Mouse (Mus musculus): ENCODE measurements around the gene Sertad3. TPM values are rescaled to one million over a fixed set of nuclear protein-coding genes. Genes with fewer than 3 reads are reported as not detected.

Gene Sertad3
- 1 to 10 TPM; 3.8 to 7.3 TPM for total RNA-seq (2021)
- long read RNA-seq, experiment 1, partial matches to known transcripts = 0 of 4 reads
- long read RNA-seq, experiment 1, other reads (novel, unspliced or antisense) = 3 of 4 reads
- long read RNA-seq, experiment 2, transcript Sertad3-201 (2 exons, 1,329 nt) = major isoform, 6 of 7 reads
- long read RNA-seq, experiment 2, partial matches to known transcripts = 1 of 7 reads
- long read RNA-seq, experiment 2, other reads (novel, unspliced or antisense) = 0 of 7 reads

DNA sequence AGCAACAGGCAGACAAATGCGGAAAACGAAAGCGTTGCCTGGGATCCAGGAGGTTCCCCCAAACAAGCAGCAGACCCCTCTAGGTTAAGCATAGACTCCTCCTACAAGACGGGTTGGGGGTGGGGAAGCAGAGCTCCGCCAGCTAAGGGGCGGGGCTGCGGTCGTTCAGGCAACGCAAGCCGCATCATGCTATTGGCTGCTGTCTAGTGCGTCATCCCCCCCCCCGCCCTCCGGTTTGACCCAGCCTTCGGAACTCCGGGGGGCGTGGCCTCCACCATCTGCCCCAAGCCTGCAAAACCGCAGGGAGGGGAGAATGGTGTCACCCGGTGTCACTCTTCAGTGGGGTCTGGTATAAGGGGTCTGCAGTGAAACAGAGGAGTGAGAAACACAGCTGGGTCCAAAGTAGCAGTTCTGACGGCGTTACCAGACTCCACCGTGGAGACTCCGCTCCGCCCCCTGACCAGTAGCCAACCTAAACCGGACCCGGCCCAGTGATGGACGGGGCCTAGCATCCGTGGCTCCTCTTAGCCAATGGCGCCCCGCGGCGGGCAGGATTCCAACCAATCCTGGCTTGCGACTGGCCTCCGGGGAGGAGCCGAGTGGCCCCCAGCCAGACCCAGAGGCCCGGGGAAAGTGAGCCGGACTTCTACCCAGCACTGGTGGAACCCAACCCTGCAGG is at the start of gene Sertad3:
Gene Sertad3, plus strand, starts transcription at position 613 of the 679 bp plus-strand sequence.
- DNase-seq = peak; percentile 99

DNA sequence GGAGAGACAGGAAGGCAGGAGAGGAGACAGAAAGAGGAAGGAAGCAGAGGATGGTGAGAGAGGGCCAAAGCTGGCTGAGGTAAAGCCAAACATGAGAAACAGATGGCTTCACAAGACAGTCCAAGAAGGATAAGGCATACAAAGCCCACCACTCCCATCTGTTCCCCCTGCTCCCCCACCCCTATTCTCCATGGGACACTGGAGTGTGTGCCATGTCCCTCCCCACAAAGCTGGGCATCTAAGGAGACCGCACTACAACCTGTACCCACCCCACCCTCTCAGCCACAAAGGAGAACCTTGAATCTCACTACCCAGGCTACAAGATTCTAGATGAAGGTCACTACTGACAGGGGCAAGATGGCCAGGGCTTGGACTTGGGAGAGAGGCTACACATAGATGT is 46.2 kb upstream of the Sertad3 start:
- DNase-seq = no peak

DNA sequence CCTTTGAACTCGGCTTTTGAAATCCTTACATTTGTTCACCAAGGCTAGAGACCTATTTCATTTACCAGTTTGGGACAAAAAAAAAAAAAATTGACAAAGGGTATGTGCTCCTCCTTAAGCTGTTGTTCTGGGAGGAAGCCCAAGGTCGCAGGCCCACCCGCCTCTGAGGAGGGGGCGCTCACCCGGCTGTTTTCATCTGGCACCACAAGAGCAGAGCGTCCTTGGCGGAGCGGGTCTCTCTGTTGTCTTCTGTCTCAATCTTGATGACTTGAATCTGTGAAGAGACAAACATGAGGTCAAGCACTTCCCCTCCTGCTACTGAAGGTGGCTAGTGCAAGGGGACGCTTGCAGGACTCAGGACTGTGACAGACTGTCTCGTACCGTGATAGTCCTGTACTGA is 45.6 kb upstream of the Sertad3 start:
- no peak for DNase-seq

DNA sequence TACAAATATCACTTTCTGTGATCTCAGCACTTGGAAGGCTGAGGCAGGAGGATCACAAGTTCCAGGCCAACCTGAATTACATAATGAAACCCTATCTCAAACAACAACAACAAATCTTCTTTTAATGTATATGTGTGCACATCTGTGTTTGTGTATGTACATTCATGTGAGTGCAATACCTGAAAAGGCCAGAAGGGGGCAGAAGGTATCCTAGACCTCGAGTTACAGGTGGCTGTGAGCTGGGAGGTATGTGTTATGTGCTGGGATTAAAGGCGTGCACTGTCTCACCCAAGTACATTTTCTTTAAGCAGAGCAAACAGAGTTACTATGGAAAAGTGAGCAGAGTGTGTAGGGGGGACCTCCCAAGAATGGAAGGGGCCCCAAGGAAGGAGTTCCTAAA is 44.4 kb upstream of the Sertad3 start:
- DNase-seq = no peak

DNA sequence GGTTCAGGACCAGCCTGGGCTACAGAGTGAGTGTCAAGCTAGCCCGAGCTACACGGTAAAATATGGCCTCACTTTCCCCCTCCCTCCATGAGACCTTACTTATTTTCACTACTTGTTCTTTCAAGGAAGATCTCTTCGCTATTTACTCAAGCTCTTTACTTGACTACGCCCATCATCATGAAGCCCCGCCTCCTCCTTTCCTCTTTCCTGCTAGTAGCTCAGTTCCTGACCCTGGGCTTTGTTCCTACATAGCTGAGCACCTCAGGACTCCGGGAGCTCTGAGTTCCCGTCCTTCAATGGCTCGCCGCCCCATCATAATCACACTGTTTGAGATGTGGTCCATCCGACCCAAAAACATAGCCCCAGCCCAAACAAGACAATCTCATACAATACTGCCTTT is 40.2 kb upstream of the Sertad3 start:
- DNase-seq = no peak

DNA sequence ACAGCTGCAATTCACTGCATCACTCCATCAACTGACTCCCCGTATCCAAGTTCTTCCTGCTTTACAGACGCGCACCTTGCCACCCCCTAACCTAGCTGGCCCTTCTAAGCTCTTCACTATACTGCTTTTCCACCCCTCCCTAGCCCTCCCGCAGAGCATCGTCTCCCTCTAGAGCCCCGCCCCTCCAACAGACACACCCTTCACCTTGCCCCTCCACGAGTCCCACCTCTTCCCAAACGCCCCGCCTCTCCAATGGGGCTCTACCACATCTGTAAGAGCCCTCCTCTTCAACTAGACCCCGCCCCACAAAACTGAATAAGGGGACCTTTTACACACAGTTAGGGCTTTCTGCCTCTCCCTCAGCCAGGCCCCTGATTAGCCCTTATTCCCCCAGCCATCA is 39.8 kb upstream of the Sertad3 start:
- DNase-seq = no peak

DNA sequence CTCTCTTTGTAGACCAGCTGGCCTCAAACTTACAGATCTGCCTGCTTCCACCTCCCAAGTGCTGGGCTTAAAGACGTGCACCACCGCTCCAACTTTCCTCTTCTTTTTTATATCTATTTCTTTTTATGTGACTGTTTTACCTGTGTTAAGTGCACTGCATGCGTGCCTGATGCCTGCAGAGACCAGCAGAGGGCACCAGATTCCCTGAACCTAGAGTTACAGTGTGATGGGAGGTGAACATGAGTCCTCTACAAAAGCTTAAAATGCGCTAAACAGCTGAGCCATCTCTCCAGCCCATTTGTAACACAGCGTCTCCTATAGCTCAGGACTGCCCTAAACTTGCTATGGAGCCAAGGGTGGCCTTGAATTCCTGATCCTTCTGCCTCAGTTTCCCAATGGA is 36.0 kb upstream of the Sertad3 start:
- DNase-seq = no peak

DNA sequence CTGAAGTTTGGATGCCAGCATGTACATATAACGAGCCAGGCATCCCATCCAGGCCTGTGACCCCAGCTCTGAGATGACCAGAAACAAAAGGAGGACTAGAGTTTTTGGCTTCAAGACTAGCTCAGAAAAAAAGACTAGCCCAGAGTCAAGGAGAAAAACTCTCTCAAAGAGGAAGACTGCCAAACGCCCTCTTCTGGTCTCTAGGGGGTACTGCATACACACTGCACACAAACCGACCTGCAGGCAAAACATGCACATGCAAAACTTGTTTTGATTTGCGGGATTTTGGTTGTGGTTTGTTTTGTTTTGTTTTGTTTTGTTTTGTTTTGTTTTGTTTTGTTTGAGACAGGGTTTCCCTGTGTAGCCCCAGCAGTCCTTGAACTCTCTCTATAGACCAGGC is 33.6 kb upstream of the Sertad3 start:
- no peak for DNase-seq

DNA sequence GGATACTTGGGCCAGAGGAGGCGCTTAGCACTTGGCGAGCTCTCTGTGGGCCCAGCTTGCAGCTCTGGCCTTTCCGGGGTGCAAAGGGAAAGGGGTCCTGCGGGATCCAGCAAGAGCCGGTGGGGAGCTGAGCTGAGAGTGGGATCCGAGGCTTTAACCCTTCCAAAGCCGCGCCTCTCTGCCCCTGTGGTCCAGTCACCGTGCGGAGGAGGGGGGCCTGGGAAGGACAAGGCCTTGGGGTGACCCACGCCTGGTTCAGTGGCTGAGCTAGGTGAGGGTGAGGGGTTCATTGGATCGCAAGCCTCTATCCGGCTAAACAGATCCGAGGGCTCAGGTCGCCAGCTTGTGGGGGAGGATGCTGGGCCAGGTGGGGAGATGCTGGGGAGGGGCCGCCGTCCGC is 27.5 kb upstream of the Sertad3 start:
- DNase-seq = no peak

DNA sequence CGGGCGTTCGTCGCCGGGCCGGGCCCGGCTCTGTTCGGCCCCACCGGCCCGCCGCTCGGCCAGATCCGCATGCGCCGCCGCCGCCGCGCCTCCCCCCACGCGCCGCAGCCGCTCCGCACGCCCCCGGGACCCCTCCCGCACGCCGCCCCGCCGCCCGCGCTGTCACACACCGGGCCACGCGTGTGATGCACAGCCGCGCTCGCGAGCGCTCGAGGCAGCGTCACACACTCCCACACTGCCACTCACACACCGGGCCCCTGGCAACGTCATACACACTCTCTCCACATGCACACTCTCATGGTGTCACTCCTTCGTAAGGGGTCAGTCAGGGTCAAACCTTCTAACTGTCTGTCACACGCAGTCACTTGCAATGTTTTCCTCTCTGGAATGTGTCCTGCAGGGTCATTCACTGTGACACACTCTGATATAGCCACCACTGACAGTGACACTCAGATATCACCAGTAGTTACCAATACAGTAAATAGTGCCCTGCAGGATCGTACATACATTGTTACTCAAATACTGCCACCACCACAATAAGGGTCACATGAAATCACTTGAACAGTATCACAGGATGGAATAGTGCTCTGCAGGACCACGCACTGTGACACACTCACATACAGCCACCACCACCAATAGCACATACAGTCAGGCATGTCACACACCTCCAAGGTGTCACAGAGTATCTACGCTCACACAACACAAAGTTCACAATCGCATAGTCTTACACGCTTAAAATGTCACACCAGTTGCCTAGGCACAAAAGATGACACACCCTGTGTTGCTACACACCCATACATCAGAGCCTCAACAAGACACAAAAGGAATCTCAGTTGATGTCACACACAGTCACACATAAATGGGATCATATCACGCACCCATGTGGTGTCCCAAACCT is 26.8 kb upstream of the Sertad3 start:
- DNase-seq = no peak

DNA sequence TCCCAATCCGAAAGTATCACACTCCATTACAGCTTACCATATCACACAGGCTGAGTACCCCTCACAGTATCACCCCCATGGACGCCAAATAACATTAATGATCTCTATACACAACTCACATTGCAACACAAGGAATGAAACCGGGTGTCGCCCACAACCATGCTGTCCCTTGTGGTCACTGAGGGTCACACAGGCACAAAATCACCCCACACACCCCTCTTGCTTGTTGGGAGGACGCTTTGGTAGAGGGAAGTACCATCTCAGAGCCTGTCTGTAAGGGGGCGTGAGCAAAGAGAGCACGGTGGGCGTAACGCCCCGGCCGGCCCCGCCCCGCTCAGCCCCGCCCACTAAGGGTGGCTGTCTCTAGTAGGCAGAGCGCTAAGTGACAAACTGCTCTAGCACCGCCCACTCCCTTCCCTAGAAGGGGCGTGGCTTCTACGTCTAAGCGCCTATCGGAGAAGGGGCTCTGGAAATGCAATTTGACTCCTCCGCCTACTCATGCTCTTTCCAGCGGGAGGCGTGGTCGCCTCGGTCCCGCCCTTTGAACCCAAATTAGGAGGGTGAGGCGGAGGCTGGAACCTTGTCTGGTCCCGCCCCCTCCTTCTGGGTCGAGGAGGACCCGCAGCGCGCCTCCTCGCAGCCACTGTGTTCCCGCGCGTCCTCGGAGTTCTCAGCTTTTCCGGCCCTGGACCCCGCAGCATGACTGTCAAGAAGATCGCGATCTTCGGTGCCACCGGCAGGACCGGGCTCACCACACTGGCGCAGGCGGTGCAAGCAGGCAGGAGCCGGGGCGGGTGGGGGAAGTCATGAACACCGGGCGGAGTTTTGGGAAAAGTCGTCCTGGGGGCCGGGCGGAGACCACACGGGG is 25.9 kb upstream of the Sertad3 start, which contains the start of the genes Sptbn4 and Blvrb:
Gene Sptbn4, minus strand, starts transcription at position 268 of the 868 bp plus-strand sequence.
Gene Blvrb, plus strand, starts transcription at position 560 of the 868 bp plus-strand sequence.
- DNase-seq = peak; percentile 99

DNA sequence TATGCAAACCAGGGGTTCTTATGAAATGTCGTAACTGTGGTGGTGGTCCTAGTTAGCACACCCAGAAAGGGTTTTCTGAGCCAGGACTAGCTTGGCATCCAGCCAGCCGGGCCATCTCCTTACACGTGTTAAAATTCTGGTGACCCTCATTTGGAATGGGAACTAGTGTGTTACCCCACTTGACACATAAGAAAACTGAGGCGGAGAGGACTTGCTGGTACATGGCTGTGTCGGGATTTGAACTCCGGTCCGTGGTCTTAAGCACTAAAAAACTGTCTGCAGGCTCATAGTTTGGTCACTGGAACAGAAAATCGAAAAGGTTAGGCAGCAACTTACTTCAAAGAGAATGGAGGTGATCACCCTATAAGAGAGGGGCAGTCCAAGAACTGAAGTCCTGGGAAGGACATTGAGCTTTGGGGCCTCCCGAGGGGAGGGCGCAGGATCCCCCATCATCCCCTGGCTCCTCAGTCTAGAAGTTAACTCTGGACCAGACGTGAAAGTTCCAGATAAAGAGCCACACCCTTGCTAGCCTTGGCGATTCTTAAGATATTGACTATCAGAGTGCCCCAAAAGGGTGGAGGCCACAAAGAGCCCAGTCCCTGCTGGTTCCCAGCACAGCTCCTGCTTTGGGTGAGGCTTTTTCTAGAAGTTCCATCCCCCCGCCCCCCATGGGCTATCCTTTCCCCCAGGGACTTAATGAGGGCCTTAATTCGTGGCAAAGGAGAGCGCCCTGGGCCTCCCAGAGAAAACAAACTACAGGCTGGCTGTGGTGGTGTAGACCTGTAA is 25.0 kb upstream of the Sertad3 start:
- DNase-seq = no peak

DNA sequence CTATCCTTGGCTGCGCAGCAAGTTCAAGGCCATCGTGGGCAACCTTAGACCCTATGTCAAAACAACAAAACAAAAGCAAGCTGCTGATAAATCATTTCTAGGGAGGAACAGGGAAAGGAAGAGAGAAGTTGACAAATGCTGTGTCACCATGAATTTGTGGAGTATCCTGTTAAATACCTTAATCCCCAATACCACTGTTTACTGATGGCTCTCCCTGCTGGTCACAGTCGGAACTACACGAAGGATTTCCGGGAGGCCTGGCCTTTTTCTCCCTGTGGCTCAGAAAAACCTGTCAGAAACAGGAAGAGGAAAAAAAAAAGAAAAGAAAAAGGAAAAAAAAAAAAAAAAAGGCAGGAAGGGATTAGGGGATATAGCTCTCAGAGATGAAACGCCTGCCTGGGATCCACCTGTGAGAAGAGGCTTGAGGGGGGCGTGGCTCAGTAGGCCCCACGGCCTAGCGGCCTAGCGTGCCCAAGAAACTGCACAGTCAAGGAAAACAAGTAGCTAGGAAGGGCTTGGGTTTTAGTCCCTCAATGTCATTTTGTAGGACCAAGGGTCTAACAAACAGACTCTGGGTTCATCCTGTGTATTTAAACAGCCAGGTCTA is 24.2 kb upstream of the Sertad3 start:
- DNase-seq = peak; percentile 33

DNA sequence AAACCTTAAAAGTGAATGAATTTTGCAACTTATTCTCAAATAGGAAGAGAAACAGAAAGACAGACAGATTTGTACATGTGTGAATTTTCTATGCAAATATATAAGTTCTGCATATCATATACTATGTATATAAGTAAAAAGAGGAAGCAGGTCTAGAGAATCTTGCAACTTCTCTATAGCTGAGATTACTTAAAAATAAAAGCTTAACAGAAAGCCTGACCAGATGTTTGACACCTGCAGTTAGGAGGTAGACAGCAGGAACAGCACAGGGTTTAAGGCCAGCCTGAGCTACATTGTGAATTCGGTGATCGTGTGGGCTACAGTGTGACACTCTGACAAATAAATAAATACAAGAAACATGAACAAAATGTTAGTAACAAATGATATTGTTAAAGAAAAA is 22.2 kb upstream of the Sertad3 start:
- DNase-seq = no peak

DNA sequence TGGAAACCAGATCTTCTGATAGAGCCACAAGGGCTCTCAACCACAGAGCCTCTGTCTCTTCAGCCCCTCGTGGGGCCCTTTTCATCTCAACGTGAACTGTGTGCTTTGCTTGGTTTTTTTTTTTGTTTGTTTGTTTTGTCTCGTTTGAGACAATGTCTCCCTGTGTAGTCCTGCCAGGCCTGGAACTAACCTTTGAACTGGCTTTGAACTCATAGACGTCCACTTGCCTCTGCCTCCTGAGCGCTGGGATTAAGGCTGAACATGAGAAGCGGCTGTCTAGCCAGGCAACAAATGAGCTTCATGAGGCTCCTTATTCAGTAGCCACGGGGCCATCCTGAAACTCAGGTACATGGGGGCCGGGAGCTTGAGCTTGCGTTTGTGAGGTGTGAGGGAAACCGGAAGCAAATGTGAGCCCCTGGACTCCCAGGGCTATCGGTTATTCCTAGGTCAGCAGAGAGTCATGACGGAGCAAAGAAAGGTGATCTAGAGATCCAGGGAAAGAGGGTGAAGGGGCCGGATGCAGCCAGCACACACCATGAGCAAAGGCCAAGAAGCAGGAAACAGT is 21.3 kb upstream of the Sertad3 start:
- no peak for DNase-seq

DNA sequence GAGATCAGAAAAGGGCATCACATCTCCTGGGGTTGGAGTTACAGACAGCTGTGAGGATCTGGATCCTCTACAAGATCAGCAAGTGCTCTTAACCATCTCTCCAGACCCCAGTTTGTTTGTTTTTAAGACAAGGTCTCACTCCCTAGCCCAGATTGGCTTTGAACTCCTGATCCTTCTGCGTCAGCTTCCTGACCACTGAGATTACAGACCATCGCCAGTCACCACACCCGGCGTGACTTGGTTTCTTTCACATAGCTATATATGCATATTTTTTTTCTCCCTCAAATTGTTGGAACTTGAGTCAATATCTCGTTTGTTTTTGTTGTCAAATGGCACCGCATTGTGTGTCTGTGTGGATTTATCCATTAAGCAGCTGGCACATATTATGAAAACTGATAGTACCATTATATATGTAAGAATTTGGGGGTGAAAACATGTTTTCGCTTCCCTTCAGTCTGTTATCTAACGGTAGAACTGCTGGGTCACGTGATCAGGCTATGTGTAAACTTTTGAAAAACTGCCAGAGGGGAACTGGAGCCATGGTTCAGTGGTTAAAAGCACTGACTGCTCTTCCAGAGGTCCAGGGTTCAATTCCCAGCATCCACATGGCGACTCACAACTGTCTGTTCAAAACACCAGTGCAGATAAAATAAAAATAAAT is 19.0 kb upstream of the Sertad3 start:
- DNase-seq = no peak

DNA sequence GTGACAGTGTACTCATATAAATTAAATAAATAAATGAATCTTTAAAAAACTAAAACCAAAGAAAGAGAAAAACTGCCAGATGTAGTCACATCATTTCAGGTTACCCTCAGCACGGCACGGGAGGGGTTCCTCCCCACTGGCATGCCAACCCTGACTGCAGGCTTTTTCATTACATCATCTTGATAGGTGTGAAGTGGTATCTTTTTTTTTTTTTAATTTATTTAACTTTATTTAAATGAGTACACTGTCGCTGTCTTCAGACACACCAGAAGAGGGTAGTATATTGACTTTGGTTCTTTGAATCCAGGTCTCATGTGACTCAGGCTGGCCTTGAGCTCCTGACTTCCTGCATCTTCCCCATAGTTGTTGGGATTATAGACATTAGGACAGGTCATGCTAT is 18.3 kb upstream of the Sertad3 start:
- DNase-seq = no peak

DNA sequence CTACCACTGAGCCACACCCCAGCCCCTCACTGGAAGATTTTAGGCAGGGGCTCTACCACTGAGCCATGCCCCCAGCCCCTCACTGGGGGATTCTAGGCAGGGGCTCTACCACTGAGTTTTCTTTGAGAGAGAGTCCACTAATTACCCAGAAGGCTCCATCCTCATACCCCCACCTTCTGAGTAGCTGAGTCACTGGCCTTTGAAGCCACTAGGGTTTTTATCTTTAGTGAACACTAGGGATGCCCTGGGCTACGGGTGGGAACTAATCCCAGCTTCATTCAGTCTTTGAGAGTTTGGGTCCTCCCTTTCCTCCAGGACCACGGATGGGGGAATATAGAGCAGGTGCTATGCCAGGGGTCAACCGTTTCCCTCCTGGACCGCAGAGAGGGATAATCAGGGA is 15.0 kb upstream of the Sertad3 start:
- DNase-seq = no peak

DNA sequence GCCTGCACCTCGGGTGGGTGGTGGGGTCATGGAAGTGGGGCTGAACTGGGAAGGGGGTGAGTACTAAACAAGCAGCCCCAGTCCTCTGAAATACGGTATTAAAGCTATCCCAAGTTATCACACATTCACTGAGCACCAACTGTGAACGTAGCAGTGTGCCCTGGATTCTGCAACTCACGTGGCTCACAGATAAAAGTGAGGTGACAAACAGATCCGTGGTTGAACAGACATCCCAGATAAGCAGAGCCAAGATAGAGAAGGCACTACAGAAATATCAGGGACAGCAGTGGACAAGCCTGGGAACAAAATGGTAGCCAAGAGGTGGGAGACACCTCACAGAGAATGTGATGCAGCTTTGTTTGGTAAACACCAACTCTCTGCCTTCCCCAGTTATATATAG is 13.9 kb upstream of the Sertad3 start:
- no peak for DNase-seq

DNA sequence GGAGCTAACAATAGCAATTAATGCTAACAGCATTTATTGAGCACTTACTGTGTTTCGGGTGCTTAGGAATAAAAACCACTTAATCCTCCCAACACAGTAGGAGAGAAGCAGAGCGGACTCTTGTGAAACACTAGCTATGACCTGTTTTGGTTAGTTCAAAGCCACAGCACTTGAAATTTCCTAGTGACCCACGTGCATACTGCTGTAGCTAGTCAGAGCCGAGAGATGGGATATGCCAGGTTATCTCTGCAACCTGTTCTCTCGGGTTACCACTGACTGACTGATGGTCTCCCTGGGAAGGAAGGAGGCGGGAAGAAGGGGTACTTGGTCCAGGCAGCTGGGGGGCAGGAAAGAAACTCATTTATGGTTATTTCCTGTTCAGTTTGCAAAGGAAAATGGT is 13.1 kb upstream of the Sertad3 start:
- DNase-seq = no peak
